Mouse (Mus musculus) embryonic facial prominence, embryonic 11.5 days (tissue): ENCODE data around the gene Rab30. TPM values are rescaled to one million over a fixed set of nuclear protein-coding genes. Genes with fewer than 3 reads are reported as not detected.
"Not testable (repeated sequence)": the region's sequence is repeated elsewhere in the genome, so short reads cannot be mapped to it uniquely, and the experiment has no call there.

Source experiments
- ATAC-seq: fragments of 200-750 bp; cut with Nextera tagmentation; replicated peaks from 2 replicates; pipeline ENCODE4 v1.8.0; 2017; ENCODE audit warnings: low read depth; ENCODE audit not compliant: insufficient number of reproducible peaks, low FRiP score, low TSS enrichment
- DNase-seq: peaks from one replicate; pipeline ENCODE4 v3.0.0-alpha.2; 2015; ENCODE audit warnings: low spot score
- H3K27ac ChIP-seq: fragments of 300-500 bp; sonication (generic); replicated peaks from 2 replicates; pipeline ENCODE4 v1.5.1; 2014; ENCODE audit warnings: mild to moderate bottlenecking, low read depth, low read length, control low read depth
- H3K27me3 ChIP-seq: fragments of 300-500 bp; sonication (generic); 2 replicates; pipeline ENCODE4 v1.6.1; 2014; ENCODE audit warnings: mild to moderate bottlenecking, low read length, moderate library complexity, mixed read lengths; ENCODE audit not compliant: control insufficient read depth, insufficient read depth
- H3K36me3 ChIP-seq: fragments of 300-500 bp; sonication (generic); replicated peaks from 2 replicates; pipeline ENCODE4 v1.6.1; 2014; ENCODE audit warnings: low read depth, mild to moderate bottlenecking, low read length, moderate library complexity, mixed read lengths; ENCODE audit not compliant: control insufficient read depth, insufficient read depth
- H3K4me1 ChIP-seq: fragments of 300-500 bp; sonication (generic); 2 replicates; pipeline ENCODE4 v1.6.1; 2014; ENCODE audit warnings: low read length, mixed read lengths; ENCODE audit not compliant: control insufficient read depth, insufficient read depth
- H3K4me2 ChIP-seq: fragments of 300-500 bp; sonication (generic); 2 replicates; pipeline ENCODE4 v1.6.1; 2014; ENCODE audit warnings: low read depth, mild to moderate bottlenecking, control low read depth, low read length, moderate library complexity
- H3K4me3 ChIP-seq: fragments of 300-500 bp; sonication (generic); 2 replicates; pipeline ENCODE4 v1.5.1; 2014; ENCODE audit warnings: low read depth, low read length, control low read depth
- H3K9ac ChIP-seq: fragments of 300-500 bp; sonication (generic); replicated peaks from 2 replicates; pipeline ENCODE4 v1.6.1; 2014; ENCODE audit warnings: mild to moderate bottlenecking, control low read depth, low read length
- H3K9me3 ChIP-seq: fragments of 300-500 bp; sonication (generic); replicated peaks from 2 replicates; pipeline ENCODE4 v1.6.1; 2016; ENCODE audit warnings: mild to moderate bottlenecking, low read length, inconsistent platforms, mixed read lengths; ENCODE audit not compliant: control insufficient read depth
- WGBS: fragments of 180-500 bp; shearing (Covaris S2); extraction: QIAGEN DNeasy Blood & Tissue Kit; methylation state at CpG from one replicate; pipeline ENCODE4 v1.1.7; 2014; 5-methylcytosine and 5-hydroxymethylcytosine counted together
- polyA plus RNA-seq: library from polyadenylated mRNA; unstranded; fragments of >200 nt; fragmentation: Nextera tagmentation; extraction: Ambion mirVana; gene quantifications from 2 replicates; pipeline ENCODE4 v1.2.1, GENCODE M21; 2014

Gene Rab30
- polyA plus RNA-seq, 1 experiment from 2014 or later = 23.8 TPM

GRCm38 (mm10) chr7:92758067-92758466, 16.7 kb downstream of the Rab30 start:
- ATAC-seq (no peak), DNase-seq (no peak)
- no peak overlapping the region for H3K27ac ChIP-seq
- 90% methylated on average over 5 of the region's 5 CpGs for WGBS
- H3K9me3 ChIP-seq = no peaks in the 10 kb centered on the region
- H3K36me3 ChIP-seq = no peaks in the 10 kb centered on the region
- H3K4me3 ChIP-seq = no peak overlapping the region
- H3K4me1 ChIP-seq = no peaks in the 10 kb centered on the region
- H3K9ac ChIP-seq = no peak overlapping the region
- no peaks in the 10 kb centered on the region for H3K27me3 ChIP-seq
- H3K4me2 ChIP-seq = no peak overlapping the region

GRCm38 (mm10) chr7:92760651-92761050, 19.2 kb downstream of the Rab30 start:
- Histone ChIP-seq H3K9ac (no peak overlapping the region), H3K27ac (no peak overlapping the region), H3K36me3 (no peaks in the 10 kb centered on the region), H3K4me2 (no peak overlapping the region), H3K9me3 (no peaks in the 10 kb centered on the region), H3K27me3 (no peaks in the 10 kb centered on the region), H3K4me3 (no peak overlapping the region), H3K4me1 (no peaks in the 10 kb centered on the region)
- no peak for DNase-seq
- no peak for ATAC-seq
- 88% methylated on average over 6 of the region's 6 CpGs for WGBS

- Histone ChIP-seq H3K36me3 (no peaks in the 10 kb centered on the region), H3K4me3 (no peak overlapping the region), H3K27me3 (no peaks in the 10 kb centered on the region), H3K9ac (no peak overlapping the region), H3K27ac (no peak overlapping the region), H3K9me3 (no peaks in the 10 kb centered on the region), H3K4me1 (no peaks in the 10 kb centered on the region), H3K4me2 (no peak overlapping the region)
- no peak for DNase-seq
- no peak for ATAC-seq
- WGBS = 90% methylated on average over 9 of the region's 9 CpGs
Measured at GRCm38 (mm10) chr7:92761161-92761560, 19.8 kb downstream of the Rab30 start.

GRCm38 (mm10) chr7:92765426-92765825, 24.0 kb downstream of the Rab30 start:
- Histone ChIP-seq H3K4me1 (no peaks in the 10 kb centered on the region), H3K4me2 (no peak overlapping the region), H3K27me3 (no peaks in the 10 kb centered on the region), H3K36me3 (no peaks in the 10 kb centered on the region), H3K9ac (no peak overlapping the region), H3K27ac (no peak overlapping the region), H3K4me3 (no peak overlapping the region), H3K9me3 (no peaks in the 10 kb centered on the region)
- WGBS = 79% methylated on average over 9 of the region's 9 CpGs
- DNase-seq (no peak), ATAC-seq (no peak)

GRCm38 (mm10) chr7:92766096-92767090, 25.0 kb downstream of the Rab30 start:
- Histone ChIP-seq H3K9me3 (no peaks in the 10 kb centered on the region), H3K27ac (no peak overlapping the region), H3K27me3 (no peaks in the 10 kb centered on the region), H3K4me1 (no peaks in the 10 kb centered on the region), H3K4me3 (no peak overlapping the region), H3K36me3 (no peaks in the 10 kb centered on the region), H3K4me2 (no peak overlapping the region), H3K9ac (no peak overlapping the region)
- 61% methylated on average over 9 of the region's 9 CpGs for WGBS
- no peak for ATAC-seq
- no peak for DNase-seq

- H3K4me1 ChIP-seq, H3K4me2 ChIP-seq, H3K27me3 ChIP-seq, DNase-seq, H3K36me3 ChIP-seq, H3K9me3 ChIP-seq, ATAC-seq, H3K9ac ChIP-seq, H3K4me3 ChIP-seq, H3K27ac ChIP-seq: not testable (repeated sequence)
- 93% methylated on average over 12 of the region's 12 CpGs for WGBS
Measured at GRCm38 (mm10) chr7:92768116-92768515, 26.7 kb downstream of the Rab30 start.

GRCm38 (mm10) chr7:92768859-92769258, 27.5 kb downstream of the Rab30 start:
- DNase-seq = no peak
- Histone ChIP-seq H3K9me3 (no peaks in the 10 kb centered on the region), H3K4me3 (no peak overlapping the region), H3K27ac (no peak overlapping the region), H3K9ac (no peak overlapping the region), H3K36me3 (no peaks in the 10 kb centered on the region), H3K4me2 (no peak overlapping the region), H3K27me3 (no peaks in the 10 kb centered on the region), H3K4me1 (no peaks in the 10 kb centered on the region)
- ATAC-seq = no peak
- 63% methylated on average over 7 of the region's 7 CpGs for WGBS

- no peak overlapping the region for H3K4me2 ChIP-seq
- 90% methylated on average over 3 of the region's 3 CpGs for WGBS
- no peaks in the 10 kb centered on the region for H3K36me3 ChIP-seq
- no peaks in the 10 kb centered on the region for H3K9me3 ChIP-seq
- H3K4me3 ChIP-seq = no peak overlapping the region
- H3K27ac ChIP-seq = no peak overlapping the region
- DNase-seq (no peak), ATAC-seq (no peak)
- H3K9ac ChIP-seq = no peak overlapping the region
- H3K4me1 ChIP-seq = peaks cover 8% of the 10 kb centered on the region
- no peaks in the 10 kb centered on the region for H3K27me3 ChIP-seq
Measured at GRCm38 (mm10) chr7:92773006-92773405, 31.6 kb downstream of the Rab30 start.
